Mouse (Mus musculus): ENCODE measurements around the gene Castor2.

- no peak for TF ChIP-seq CTCF (conservative IDR thresholded peaks at IDR 0.05; ENCODE audit: insufficient read depth, insufficient read length, low read depth, low read length)
- TF ChIP-seq POLR2A (IDR thresholded peaks at IDR 0.05; ENCODE audit: low read depth, low read length) = no peak
Measured at GRCm38 (mm10) chr5:134121138-134121892, 21.8 kb downstream of the Castor2 start.
